Mouse (Mus musculus): ENCODE measurements at regions not wholly inside any gene's neighbourhood (a gene's known extent, or its start where the extent isn't known, plus 50 kb on each side); places are given as distances from the start of the nearest gene placed in this dataset.

GRCm38 (mm10) chr6:141027353-141027752, 221.7 kb upstream of the Pde3a start:
- TF ChIP-seq CTCF (IDR thresholded peaks at IDR 0.05; ENCODE audit: insufficient read depth, low read length) (no peak), POLR2A (IDR thresholded peaks at IDR 0.05; ENCODE audit: borderline replicate concordance, extremely low read depth, low read depth, low read length) (no peak)

Measured in lung, adult 2 months (tissue).